Mouse (Mus musculus) thymus, postnatal 0 days (tissue): Measurements from ENCODE around the gene Uncx. TPM values are rescaled to one million over a fixed set of nuclear protein-coding genes. Genes with fewer than 3 reads are reported as not detected.

ENCODE experiments used
- DNase-seq: peaks from one replicate; pipeline ENCODE4 v3.0.0-alpha.2; 2015; ENCODE audit warnings: low spot score
- polyA plus RNA-seq: library from polyadenylated mRNA; unstranded; fragments of >200 nt; fragmentation: Nextera tagmentation; extraction: Ambion mirVana; gene quantifications from 2 replicates; pipeline ENCODE4 v1.2.1, GENCODE M21; 2015

The Uncx gene
- polyA plus RNA-seq, 1 experiment from 2014 or later, result 0.17 TPM

- no peak for DNase-seq
Observed at GRCm38 (mm10) chr5:139542556-139542955, 738 bp upstream of the Uncx start.

DNA sequence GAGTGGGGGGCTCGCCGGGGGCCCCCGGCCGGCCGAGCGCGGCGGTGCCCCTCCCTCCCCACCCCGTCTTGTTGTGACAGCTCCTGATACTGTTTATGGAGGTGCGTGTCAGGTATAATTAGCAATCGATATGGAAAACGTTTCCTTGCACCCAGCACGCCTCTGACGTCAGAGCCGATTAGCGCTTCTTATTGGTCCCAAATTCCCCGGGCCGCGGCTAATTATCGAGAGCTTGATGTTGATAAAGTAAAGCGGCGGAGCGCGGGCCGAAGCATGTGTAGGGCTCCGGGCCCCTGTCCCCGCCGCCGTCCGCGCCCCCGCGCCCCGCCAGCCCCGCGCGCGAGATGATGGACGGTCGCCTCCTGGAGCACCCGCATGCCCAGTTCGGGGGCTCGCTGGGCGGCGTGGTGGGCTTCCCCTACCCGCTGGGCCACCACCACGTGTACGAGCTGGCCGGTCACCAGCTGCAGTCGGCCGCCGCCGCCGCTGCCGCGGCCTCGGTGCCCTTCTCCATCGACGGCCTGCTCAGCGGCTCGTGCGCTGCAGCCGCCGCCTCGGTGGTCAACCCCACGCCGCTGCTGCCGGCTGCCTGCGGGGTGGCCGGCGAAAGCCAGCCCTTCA, 466 bp downstream of the Uncx start:
- DNase-seq, result no peak

- DNase-seq, result no peak
Observed at GRCm38 (mm10) chr5:139544271-139545135, 1.2 kb downstream of the Uncx start.

DNA sequence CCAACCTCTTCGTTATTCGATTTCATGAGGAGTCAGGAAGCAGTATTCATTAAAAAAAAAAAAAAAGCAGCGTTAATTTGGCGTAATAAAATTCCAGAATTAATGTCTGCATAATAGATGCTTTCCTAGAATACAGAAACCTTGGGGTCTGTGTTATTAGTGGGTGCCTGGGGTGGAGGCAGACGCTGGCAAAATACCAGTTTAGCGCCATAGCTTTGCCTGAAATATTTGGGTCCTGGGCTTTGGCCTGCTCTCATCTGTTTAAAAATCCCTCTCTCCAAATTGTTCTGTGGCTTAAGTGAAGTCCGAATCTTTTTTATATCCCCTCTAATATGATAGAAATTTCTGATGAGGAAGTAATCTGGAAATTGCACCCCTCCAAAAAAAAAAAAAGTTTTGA, 1.9 kb downstream of the Uncx start:
- DNase-seq, result no peak

DNA sequence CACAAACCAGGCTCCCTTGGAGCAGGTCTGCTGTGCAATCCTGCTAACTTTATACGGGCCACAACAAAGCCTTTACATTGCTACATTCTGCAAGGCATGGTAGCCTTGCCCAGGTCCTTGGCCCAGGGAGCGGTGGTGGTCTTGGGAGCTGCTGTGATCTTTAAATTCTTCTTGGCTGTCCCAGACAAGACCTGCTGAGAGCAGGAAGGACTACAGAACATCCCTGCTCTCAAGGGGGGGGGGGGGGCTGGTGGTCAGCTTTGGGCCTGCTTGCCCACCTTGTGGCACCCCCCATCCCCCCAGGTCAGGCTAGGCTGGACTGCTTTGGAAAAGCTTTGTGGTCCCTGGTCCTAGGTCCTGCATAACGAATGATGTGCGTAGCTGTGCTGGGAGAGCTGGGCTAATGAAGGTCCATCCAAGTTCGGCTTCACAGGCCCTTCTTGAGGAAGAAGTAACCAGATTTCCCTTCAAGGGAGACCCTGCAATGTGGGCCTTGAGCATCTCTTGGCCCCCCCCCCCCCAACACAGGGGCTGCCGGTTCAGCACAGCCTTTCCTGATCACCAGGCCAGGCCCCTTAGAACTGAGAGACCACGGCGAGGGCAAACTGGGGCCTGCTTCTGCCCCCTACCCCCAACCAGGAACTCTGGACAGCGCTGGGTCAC, 2.5 kb downstream of the Uncx start:
- DNase-seq, result no peak

DNA sequence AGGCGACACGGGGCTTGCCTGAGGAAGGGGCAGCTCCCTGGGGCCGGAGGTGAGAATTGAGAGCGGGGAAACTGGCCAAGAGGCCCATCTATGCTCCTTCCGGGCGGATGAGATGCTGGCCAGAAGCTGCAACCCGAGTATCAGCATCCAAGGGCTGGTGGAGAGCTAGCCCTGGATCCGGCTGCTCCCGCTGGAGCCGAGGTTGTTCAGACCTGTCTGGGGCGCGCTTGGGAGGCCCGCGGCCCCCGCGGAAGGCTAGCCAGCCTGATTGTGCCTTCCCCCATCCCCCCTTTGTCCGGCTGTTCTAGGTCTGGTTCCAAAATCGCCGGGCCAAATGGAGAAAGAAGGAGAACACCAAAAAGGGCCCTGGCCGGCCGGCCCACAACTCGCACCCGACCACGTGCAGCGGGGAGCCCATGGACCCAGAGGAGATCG, 3.1 kb downstream of the Uncx start:
- no peak for DNase-seq

DNA sequence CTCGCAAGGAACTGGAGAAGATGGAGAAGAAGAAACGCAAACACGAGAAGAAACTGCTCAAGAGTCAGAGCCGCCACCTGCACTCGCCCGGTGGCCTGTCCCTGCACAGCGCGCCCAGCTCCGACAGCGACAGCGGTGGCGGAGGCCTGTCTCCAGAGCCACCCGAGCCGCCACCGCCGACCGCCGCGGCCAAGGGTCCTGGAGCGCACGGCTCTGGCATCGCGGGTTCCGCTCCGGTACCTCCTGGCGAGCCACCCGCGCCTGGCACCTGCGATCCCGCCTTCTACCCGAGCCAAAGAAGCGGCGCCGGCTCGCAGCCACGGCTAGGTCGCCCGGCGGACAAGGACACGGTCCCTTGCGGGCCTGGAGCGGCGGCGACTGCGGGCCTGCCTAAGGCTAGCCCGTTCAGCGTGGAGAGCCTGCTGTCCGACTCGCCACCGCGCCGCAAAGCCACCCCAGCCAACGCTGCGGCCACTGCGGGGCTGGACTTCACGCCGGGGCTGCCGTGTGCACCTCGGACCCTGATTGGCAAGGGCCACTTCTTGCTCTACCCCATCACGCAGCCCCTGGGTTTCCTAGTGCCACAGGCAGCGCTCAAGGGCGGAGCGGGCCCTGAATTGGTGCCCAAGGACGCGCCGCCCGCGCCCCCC, 3.6 kb downstream of the Uncx start:
- DNase-seq, result no peak

DNA sequence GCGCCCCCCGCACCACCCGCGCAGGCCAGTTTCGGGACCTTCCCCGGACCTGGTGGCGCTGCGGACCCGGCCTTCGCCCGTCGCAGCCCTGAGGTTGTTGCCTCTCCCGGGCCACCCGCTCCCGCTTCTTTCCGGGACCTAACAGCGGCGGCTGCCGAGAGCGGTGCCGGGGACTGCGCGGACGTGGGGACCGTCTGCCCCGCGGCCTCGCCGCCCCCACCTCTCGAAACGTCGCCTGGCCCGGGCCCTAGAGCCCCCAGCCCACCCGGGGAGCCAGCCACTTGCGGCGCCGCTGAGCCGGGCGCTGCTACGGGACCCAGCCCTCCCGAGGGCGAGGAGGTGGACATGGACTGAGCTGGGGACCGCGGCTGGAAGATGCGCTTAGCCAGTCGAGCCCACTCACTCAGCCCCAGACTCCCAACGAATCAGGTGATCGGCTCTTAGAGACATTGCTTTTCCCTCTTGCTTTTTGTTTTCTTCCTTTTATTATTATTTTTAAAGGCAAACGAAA, 4.2 kb downstream of the Uncx start:
- no peak for DNase-seq

DNA sequence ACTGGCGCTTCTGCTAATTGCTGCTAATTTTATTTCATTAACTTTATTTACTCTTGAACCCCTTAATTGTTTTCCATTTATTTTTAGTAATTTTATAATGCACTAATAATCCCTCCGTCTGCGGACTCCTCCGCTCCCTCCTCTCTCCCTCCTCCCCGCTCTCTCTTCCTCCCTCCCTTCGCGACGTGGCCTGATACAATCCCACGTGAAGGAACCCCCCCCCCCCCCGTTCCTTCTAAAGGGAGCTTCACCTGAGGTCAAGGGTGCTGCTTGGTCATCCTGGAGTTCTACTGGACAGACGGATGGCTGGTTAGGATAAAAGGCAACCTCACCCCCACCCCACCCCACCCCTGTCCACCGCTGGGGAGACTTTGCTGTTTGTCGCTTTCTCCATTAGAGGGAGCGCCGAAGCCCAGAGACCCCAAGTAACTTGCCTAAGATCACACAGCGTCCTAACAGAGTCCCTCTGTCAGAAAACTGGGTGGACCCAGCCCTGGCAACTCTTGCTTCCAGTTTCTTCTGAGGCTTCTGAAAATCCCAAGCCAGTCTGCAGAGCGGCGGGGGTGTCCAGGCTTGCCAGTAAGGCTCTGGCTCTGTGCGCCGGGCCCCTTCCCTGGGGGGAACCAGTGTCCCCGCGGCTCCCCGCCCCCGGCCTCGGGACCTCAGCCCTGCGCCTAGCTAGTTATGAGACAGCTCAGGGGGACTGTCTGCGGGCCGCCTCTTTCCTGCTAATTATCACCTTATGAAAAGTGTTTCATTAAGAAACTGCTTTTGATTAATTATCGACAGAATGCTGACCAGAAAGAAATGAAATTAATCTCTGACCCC, 10.4 kb downstream of the Uncx start:
- DNase-seq, result no peak

DNA sequence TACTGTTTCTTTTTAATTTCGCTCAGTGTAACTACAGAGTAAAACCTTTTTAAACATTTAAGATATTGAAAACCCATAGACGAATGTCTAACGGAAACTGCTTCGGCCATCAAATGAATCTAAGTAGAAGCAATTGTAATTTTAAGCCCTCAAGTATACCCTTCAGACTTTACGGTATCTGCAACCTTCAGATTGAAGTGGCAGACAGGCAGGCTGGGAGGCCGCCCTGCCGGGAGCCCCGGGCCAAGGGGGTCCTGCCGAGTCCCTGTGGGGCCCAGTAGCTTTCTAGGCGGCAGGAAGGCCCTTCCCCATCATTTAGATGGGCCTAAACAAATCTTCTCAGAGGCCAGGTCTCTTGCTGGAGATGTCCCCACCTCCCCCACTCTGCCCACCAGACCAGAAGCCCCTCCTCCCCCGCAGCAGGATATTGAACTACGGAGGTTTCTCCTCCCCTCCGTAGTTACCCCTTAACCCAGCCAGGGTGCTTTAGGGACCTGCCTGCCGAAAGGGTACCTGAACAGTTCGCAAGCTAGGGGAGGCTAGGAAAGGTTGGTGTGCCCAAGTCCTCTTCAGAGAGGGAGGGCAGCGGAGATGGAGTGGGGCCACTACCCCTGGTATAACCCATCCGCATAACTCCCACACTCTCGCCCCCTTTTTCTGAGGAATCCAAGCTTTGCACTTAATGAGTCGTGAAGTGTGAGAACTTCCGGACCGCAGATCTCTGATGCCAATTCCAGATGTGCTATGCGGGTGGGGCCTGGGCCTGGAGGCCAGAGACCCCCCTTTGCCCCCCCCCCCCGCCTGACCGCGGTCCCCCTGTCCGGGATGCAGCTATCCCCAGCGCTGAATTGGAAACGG, 11.4 kb downstream of the Uncx start:
- DNase-seq, result no peak

DNA sequence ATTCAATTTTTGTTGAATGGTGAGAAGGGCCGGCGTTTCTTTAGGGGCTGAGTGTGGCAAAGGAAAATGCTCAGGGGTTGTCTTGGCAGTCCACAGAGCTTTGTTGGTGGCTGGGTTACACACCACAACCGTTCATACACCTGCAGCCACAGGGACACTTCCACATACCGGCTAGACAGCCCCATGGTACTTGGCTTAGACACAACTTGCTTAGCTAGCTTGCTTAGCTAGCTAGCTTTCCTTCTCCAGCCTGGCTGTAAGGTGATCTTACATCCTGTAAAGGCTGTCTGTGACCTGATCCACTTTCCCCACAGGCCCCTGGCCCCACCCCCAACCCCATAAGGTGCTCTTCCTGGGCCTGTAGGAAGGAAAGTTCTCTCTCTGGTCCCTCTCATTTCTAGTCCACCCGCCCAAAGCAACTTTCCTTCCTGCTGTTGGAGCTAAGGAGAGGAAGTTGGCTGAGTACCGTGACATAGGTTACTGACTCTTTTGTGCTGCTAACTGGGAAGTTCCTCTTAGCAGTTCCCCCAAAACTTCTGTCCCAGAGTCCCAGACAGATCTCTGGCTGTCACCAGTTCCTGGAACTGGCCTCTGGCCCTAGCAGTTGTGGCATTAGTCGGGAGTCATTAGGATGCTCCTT, 12.3 kb downstream of the Uncx start:
- DNase-seq, result no peak

GRCm38 (mm10) chr5:139556116-139556678, 12.9 kb downstream of the Uncx start:
- DNase-seq, result no peak

- DNase-seq, result no peak
Observed at GRCm38 (mm10) chr5:139557079-139557478, 13.8 kb downstream of the Uncx start.

DNA sequence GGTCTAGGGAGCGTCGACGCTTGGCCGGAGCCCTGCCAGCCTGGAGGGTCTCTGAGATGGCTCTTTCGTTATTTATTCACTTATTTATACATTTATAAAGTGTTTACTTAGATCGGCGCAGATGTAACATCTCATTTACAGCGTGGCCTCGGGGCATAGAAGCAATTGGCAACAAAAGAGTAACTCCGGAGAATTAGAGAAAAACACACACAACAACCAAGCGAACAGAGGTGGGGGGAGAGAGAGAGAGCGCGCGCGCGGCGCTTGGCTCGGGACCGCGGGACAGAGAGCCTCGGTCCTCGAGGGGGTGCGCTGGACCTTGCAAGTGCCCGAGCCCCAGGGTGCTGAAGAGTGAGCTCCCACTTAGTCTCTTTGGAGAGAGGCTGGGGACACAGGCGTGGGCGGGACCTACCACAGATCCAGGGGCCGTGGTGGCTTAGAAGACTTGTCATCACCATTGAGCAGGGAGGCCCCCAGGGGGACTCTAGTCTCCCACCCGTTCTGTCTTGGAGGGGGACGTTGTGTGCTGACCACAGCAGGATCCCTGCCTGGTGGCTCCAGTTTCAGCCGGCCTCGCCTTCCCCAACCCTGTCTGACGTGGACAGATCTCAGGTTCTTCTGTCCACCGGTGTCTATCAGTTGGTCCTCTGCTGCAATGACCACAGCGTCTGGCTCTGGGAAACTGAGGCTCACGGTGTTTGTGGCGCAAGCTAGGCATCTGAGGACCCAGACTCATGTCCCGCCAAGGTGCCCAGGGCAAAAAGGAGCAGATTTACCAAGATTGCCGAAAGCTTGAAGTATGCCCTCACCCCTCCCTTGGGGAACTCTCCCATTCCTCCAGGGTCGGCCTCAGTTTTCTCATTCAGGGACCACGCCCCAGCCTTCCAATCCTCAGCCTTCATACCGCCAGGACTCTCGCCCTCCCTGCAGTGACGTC, 14.5 kb downstream of the Uncx start:
- DNase-seq, result no peak

DNA sequence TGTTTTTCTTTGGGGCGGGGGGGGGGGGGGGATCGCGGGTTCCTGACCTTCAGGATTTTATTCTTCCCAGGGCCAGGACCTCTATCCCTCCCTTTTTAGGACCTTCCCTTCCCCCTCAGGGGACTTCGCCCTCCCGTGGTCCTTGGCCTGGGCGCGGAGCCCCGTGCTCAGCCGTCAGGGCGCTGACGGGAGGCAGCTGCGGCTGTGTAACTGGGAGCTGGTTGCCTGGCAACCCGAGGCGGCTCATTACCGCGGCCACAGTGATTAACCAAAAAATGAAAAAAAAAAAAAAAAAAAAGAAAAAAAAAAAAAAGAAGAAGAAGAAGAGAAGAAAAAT, 15.1 kb downstream of the Uncx start:
- DNase-seq, result no peak

DNA sequence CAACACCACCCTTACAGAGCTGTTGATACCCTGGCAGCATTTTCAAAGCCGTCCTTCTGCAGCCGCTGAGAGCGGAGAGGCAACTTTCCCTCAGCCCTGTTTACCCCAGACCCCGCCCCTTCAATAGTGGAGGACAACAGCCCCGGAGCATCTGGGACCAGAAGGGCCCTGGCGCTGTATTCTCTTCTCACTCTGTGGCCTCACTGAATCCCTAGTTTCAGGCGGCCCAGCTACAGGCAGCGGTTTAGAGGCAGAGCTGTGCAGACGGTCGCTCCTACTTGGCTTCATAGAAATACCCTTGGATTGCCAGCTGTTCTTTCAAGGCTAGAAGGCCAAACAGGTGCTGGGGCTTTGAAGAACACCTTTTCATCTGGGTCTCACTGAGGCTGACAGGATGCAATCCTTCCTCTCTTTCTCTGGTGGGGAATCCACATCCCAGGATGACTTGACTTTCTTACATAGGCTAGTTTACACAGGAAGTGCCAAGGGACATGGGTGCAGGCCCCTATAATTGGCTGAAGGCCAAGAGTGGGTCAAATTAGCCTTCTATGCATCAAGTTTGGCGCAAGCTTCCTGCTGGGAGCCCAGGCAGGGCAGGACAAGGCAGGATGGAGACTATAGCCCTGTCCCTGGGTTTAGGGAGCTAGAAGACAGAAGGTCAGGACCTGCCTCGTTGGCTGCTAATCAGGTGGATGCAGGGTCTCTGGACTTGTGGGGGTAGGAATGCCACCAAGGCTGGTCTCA, 15.8 kb downstream of the Uncx start:
- DNase-seq, result no peak

DNA sequence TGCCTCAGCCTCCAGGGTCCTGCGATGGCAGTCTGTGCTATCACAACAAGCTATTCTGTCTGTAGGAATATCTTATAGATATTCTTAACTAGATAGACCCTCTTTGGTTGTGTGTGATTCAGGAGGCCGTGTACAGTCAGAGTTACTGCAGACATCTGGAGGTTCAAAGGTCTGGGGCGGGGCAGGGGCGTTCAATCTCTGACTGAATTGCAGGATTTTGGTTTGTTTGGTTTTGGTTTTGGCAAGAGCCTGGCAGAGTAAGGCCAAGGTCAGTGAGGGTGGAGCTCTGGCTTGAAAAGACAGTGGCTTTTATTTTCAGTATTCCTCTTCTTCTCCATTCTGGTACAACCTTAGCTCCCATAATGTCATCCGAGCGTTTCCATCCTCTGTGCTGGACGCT, 16.5 kb downstream of the Uncx start:
- no peak for DNase-seq
